Mouse (Mus musculus): ENCODE data around the gene Cga.
A peak's percentile ranks its signal among the peaks of the same experiment; 100 is the strongest.
"Not testable (repeated sequence)": the region's sequence is repeated elsewhere in the genome, so short reads cannot be mapped to it uniquely, and the experiment has no call there.

Gene Cga

GRCm38 (mm10) chr4:34889101-34889811 lies 4.3 kb upstream of the Cga start:
- DNase-seq (ENCODE audit: low spot score in 2 of 2) = no peak

GRCm38 (mm10) chr4:34889812-34890185 lies 3.8 kb upstream of the Cga start:
- no peak for DNase-seq (ENCODE audit: low spot score in 2 of 2)

- DNase-seq (ENCODE audit: low spot score in 2 of 2) = no peak
These were observed 4.9 kb downstream of the Cga start for GRCm38 (mm10) chr4:34898497-34898896.

- DNase-seq (ENCODE audit: low spot score in 2 of 2) = no peak
These were observed 5.7 kb downstream of the Cga start for GRCm38 (mm10) chr4:34899322-34899721.

- no peak for DNase-seq (ENCODE audit: low spot score in 2 of 2)
These were observed 6.6 kb downstream of the Cga start for GRCm38 (mm10) chr4:34900155-34900554.

GRCm38 (mm10) chr4:34901166-34901565 lies 7.6 kb downstream of the Cga start:
- DNase-seq (ENCODE audit: low spot score in 2 of 2) = no peak

- DNase-seq (ENCODE audit: low spot score in 2 of 2) = not testable (repeated sequence)
These were observed 8.0 kb downstream of the Cga start for GRCm38 (mm10) chr4:34901582-34901981.

GRCm38 (mm10) chr4:34905396-34905795 lies 11.8 kb downstream of the Cga start:
- no peak for DNase-seq (ENCODE audit: low spot score in 2 of 2)

- DNase-seq (ENCODE audit: low spot score in 2 of 2) = no peak
These were observed 12.6 kb downstream of the Cga start for GRCm38 (mm10) chr4:34906151-34906550.

GRCm38 (mm10) chr4:34907026-34907425 lies 13.4 kb downstream of the Cga start:
- no peak for DNase-seq (ENCODE audit: low spot score in 2 of 2)

- DNase-seq (ENCODE audit: low spot score in 2 of 2) = peak in 1 of 2 experiments; percentile 17
These were observed 14.5 kb downstream of the Cga start for GRCm38 (mm10) chr4:34908127-34908526.

- DNase-seq (ENCODE audit: low spot score in 2 of 2) = no peak
These were observed 17.8 kb downstream of the Cga start for GRCm38 (mm10) chr4:34911401-34911800.

- DNase-seq (ENCODE audit: low spot score in 2 of 2) = no peak
These were observed 18.6 kb downstream of the Cga start for GRCm38 (mm10) chr4:34912171-34912570.

GRCm38 (mm10) chr4:34917400-34917799 lies 23.8 kb downstream of the Cga start:
- DNase-seq (ENCODE audit: low spot score in 2 of 2) = no peak

- peak; percentile 13 to 15 for DNase-seq (ENCODE audit: low spot score in 2 of 2)
These were observed 28.7 kb downstream of the Cga start for GRCm38 (mm10) chr4:34922177-34922870.

- DNase-seq (ENCODE audit: low spot score in 2 of 2) = not testable (repeated sequence)
These were observed 34.8 kb downstream of the Cga start for GRCm38 (mm10) chr4:34928386-34928785.

GRCm38 (mm10) chr4:34941046-34941445 lies 47.5 kb downstream of the Cga start:
- no peak for DNase-seq (ENCODE audit: low spot score in 2 of 2)

GRCm38 (mm10) chr4:34947181-34947580 lies 53.6 kb downstream of the Cga start:
- DNase-seq (ENCODE audit: low spot score in 2 of 2) = no peak

GRCm38 (mm10) chr4:34953716-34954115 lies 60.1 kb downstream of the Cga start:
- DNase-seq (ENCODE audit: low spot score in 2 of 2) = no peak
